Mouse (Mus musculus) liver, adult 2 months (tissue): ENCODE data around the gene Nfat5.

ENCODE experiments used
- CTCF ChIP-seq: fragments of 200-500 bp; IDR thresholded peaks from 2 replicates; pipeline ENCODE4 v1.5.1; 2011; ENCODE audit warnings: low read depth, low read length, control low read depth
- POLR2A ChIP-seq: fragments of 200-500 bp; IDR thresholded peaks from 2 replicates; pipeline ENCODE4 v1.6.1; 2011; ENCODE audit warnings: low read length, control low read depth; ENCODE audit not compliant: insufficient read depth; ENCODE audit errors: extremely low read depth

GRCm38 (mm10) chr8:107262046-107262705, 31.1 kb upstream of the Nfat5 start:
- TF ChIP-seq CTCF (no peak), POLR2A (no peak)
